Mouse (Mus musculus) forebrain, postnatal 0 days (tissue): ENCODE data around the gene Olfr284. TPM values are rescaled to one million over a fixed set of nuclear protein-coding genes. Genes with fewer than 3 reads are reported as not detected.
A peak's percentile ranks its signal among the peaks of the same experiment; 100 is the strongest.

Experiments used
- ATAC-seq: fragments of 200-750 bp; cut with Nextera tagmentation; 2 replicates; pipeline ENCODE4 v1.8.0; 2017; ENCODE audit warnings: mild to moderate bottlenecking, moderate library complexity
- DNase-seq: peaks from one replicate; pipeline ENCODE4 v3.0.0-alpha.2; 2015
- H3K27ac ChIP-seq: fragments of 300-500 bp; sonication (generic); 2 replicates; pipeline ENCODE4 v1.5.1; 2014; ENCODE audit warnings: low read depth, mild to moderate bottlenecking, antibody characterized with exemption, low read length, moderate library complexity, mixed read lengths
- H3K27me3 ChIP-seq: fragments of 300-500 bp; sonication (generic); 2 replicates; pipeline ENCODE4 v1.6.1; 2014; ENCODE audit warnings: mild to moderate bottlenecking, low read length, mixed read lengths; ENCODE audit not compliant: insufficient read depth
- H3K36me3 ChIP-seq: fragments of 300-500 bp; sonication (generic); 2 replicates; pipeline ENCODE4 v1.6.1; 2014; ENCODE audit warnings: mild to moderate bottlenecking, moderate library complexity; ENCODE audit not compliant: insufficient read depth
- H3K4me1 ChIP-seq: fragments of 300-500 bp; sonication (generic); 2 replicates; pipeline ENCODE4 v1.6.1; 2014; ENCODE audit warnings: antibody characterized with exemption; ENCODE audit not compliant: insufficient read depth
- H3K4me2 ChIP-seq: fragments of 300-500 bp; sonication (generic); 2 replicates; pipeline ENCODE4 v1.6.1; 2014; ENCODE audit warnings: low read depth, mild to moderate bottlenecking, moderate library complexity
- H3K4me3 ChIP-seq: fragments of 300-500 bp; sonication (generic); 2 replicates; pipeline ENCODE4 v1.5.1; 2014; ENCODE audit warnings: low read depth, low read length, mixed read lengths
- H3K9ac ChIP-seq: fragments of 300-500 bp; sonication (generic); 2 replicates; pipeline ENCODE4 v1.6.1; 2014; ENCODE audit warnings: mild to moderate bottlenecking
- H3K9me3 ChIP-seq: fragments of 300-500 bp; sonication (generic); 2 replicates; pipeline ENCODE4 v1.6.1; 2016; ENCODE audit warnings: low read length
- CTCF ChIP-seq: sonication (generic); IDR thresholded peaks from 2 replicates; pipeline ENCODE4 v1.5.1; 2016; ENCODE audit warnings: antibody characterized with exemption, control low read depth, low read depth
- WGBS: fragments of 180-500 bp; shearing (Covaris S2); extraction: QIAGEN DNeasy Blood & Tissue Kit; methylation state at CpG from one replicate; pipeline ENCODE4 v1.1.7; 2014; 5-methylcytosine and 5-hydroxymethylcytosine counted together
- polyA plus RNA-seq: library from polyadenylated mRNA; unstranded; fragments of >200 nt; fragmentation: Nextera tagmentation; extraction: Ambion mirVana; gene quantifications from 2 replicates; pipeline ENCODE4 v1.2.1, GENCODE M21; 2015
- total RNA-seq: library from RNA; depleted of rRNA; stranded (reverse); fragments of >200 nt; gene quantifications from 2 replicates; pipeline ENCODE4 v1.2.3, GENCODE M21; 2014; rRNA removed

Olfr284 gene
- total RNA-seq = 0.81 TPM in 1 of 2 replicates, not detected in the other
- not detected in 2 replicates for polyA plus RNA-seq

GRCm38 (mm10) chr15:98340887-98341286 lies at the start of gene Olfr284:
Gene Olfr284, minus strand, starts transcription at chr15:98340987.
- Histone ChIP-seq H3K36me3 (no peaks in the 10 kb centered on the region), H3K4me3 (no peak within 1 kb of the TSS), H3K9ac (no peak within 1 kb of the TSS), H3K27me3 (no peaks in the 10 kb centered on the region), H3K4me2 (no peak within 1 kb of the TSS), H3K27ac (no peak within 1 kb of the TSS), H3K4me1 (no peaks in the 10 kb centered on the region), H3K9me3 (no peaks in the 10 kb centered on the region)
- ATAC-seq (no peak), DNase-seq (no peak)
- no peak for TF ChIP-seq CTCF
- 86% methylated on average over 8 of the region's 8 CpGs for WGBS

GRCm38 (mm10) chr15:98389796-98390195 lies 49.0 kb upstream of the Olfr284 start:
- TF ChIP-seq CTCF = peak; percentile 94
- DNase-seq (peak; percentile 85), ATAC-seq (peak; percentile 60)
- Histone ChIP-seq H3K4me3 (no peak overlapping the region), H3K36me3 (no peaks in the 10 kb centered on the region), H3K9ac (no peak overlapping the region), H3K27me3 (no peaks in the 10 kb centered on the region), H3K27ac (no peak overlapping the region), H3K4me1 (no peaks in the 10 kb centered on the region), H3K4me2 (no peak overlapping the region), H3K9me3 (no peaks in the 10 kb centered on the region)
- WGBS = 29% methylated on average over 7 of the region's 7 CpGs

- Histone ChIP-seq H3K9ac (no peak overlapping the region), H3K4me2 (no peak overlapping the region), H3K36me3 (no peaks in the 10 kb centered on the region), H3K27me3 (no peaks in the 10 kb centered on the region), H3K27ac (no peak overlapping the region), H3K9me3 (no peaks in the 10 kb centered on the region), H3K4me1 (no peaks in the 10 kb centered on the region), H3K4me3 (no peak overlapping the region)
- WGBS = 77% methylated on average over 2 of the region's 2 CpGs
- DNase-seq (no peak), ATAC-seq (no peak)
- no peak for TF ChIP-seq CTCF
These were observed 46.8 kb upstream of the Olfr284 start for GRCm38 (mm10) chr15:98387621-98388020.

- Histone ChIP-seq H3K4me2 (no peak within 1 kb of the TSS), H3K27ac (no peak within 1 kb of the TSS), H3K9ac (no peak within 1 kb of the TSS), H3K27me3 (no peaks in the 10 kb centered on the region), H3K4me3 (no peak within 1 kb of the TSS), H3K4me1 (no peaks in the 10 kb centered on the region), H3K9me3 (no peaks in the 10 kb centered on the region), H3K36me3 (no peaks in the 10 kb centered on the region)
- no peak for ATAC-seq
- 85% methylated on average over 6 of the region's 6 CpGs for WGBS
- no peak for TF ChIP-seq CTCF
- DNase-seq = no peak
These were observed 40.1 kb upstream of the Olfr284 start, which contains the start of gene Olfr283 for GRCm38 (mm10) chr15:98380846-98381245. Gene Olfr283, minus strand, starts transcription at chr15:98380946.

GRCm38 (mm10) chr15:98378209-98378608 lies 37.4 kb upstream of the Olfr284 start:
- WGBS = 95% methylated on average over 13 of the region's 13 CpGs
- ATAC-seq (no peak), DNase-seq (no peak)
- Histone ChIP-seq H3K27me3 (no peaks in the 10 kb centered on the region), H3K36me3 (no peaks in the 10 kb centered on the region), H3K4me3 (no peak overlapping the region), H3K4me1 (no peaks in the 10 kb centered on the region), H3K9me3 (no peaks in the 10 kb centered on the region), H3K4me2 (no peak overlapping the region), H3K27ac (no peak overlapping the region), H3K9ac (no peak overlapping the region)
- TF ChIP-seq CTCF = no peak

GRCm38 (mm10) chr15:98317177-98317724 lies 23.5 kb downstream of the Olfr284 start, which contains the start of gene Olfr285:
Gene Olfr285, minus strand, starts transcription at chr15:98317353.
- H3K4me1 ChIP-seq = no peaks in the 10 kb centered on the region
- no peak for TF ChIP-seq CTCF
- no peaks in the 10 kb centered on the region for H3K9me3 ChIP-seq
- H3K4me2 ChIP-seq = no peak within 1 kb of the TSS
- ATAC-seq = no peak
- H3K4me3 ChIP-seq = no peak within 1 kb of the TSS
- H3K9ac ChIP-seq = no peak within 1 kb of the TSS
- peak; percentile 17 for DNase-seq
- 74% methylated on average over 5 of the region's 5 CpGs for WGBS
- no peaks in the 10 kb centered on the region for H3K27me3 ChIP-seq
- H3K27ac ChIP-seq = no peak within 1 kb of the TSS
- no peaks in the 10 kb centered on the region for H3K36me3 ChIP-seq

GRCm38 (mm10) chr15:98315703-98316102 lies 25.1 kb downstream of the Olfr284 start:
- H3K4me3 ChIP-seq = no peak overlapping the region
- no peak for ATAC-seq
- H3K9ac ChIP-seq = no peak overlapping the region
- no peak overlapping the region for H3K4me2 ChIP-seq
- H3K27ac ChIP-seq = no peak overlapping the region
- WGBS = 48% methylated on average over 6 of the region's 6 CpGs
- no peaks in the 10 kb centered on the region for H3K36me3 ChIP-seq
- TF ChIP-seq CTCF = 0 out of 2 replicates have a peak, but pooled peaks have one; percentile 2
- no peaks in the 10 kb centered on the region for H3K4me1 ChIP-seq
- no peak for DNase-seq
- H3K9me3 ChIP-seq = no peaks in the 10 kb centered on the region
- no peaks in the 10 kb centered on the region for H3K27me3 ChIP-seq
